Mouse (Mus musculus): Measurements from ENCODE around the gene Tcte2.

DNA sequence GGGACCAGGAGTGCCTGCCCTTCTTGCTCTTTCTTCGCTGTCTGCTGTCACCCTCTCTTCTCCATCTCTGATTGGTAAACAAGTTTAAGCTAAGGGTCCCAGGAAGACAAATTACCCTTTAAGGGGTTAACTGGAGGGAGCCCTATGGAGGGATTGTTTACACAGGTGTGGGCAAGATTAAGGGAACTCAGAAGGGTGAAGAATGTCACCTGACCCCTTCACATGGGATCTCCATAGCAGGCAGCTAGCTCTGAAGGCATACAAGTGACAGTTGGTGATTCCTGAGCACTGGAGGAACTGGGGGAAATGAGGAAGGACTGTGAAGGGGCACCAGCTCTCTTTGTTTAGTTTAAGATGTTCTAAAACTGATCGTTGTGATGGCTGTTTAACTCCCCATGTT lies 19.3 kb downstream of the Tcte2 start:
- TF ChIP-seq NRF1 (IDR thresholded peaks at IDR 0.05; ENCODE audit: low read depth, low read length) (no peak), CTCF (conservative IDR thresholded peaks at IDR 0.05 in 1 of 2, IDR thresholded peaks at IDR 0.05 in 1 of 2; ENCODE audit: low read depth in 2 of 2, low read length in 2 of 2) (no peak), ELF1 (IDR thresholded peaks at IDR 0.05; ENCODE audit: low read depth, low read length) (no peak), BHLHE40 (IDR thresholded peaks at IDR 0.05; ENCODE audit: low read depth, low read length) (no peak), NELFE (IDR thresholded peaks at IDR 0.05; ENCODE audit: low read depth, low read length) (no peak), POLR2A (IDR thresholded peaks at IDR 0.05; ENCODE audit: low read depth, low read length) (no peak), HCFC1 (IDR thresholded peaks at IDR 0.05; ENCODE audit: low read depth, low read length) (no peak)

All from CH12.LX (cell line).